Mouse (Mus musculus) yolk sac, embryonic 10.5 days (tissue): ENCODE measurements around the gene Kit.

Experiments used
- DNase-seq: peaks from one replicate; pipeline ENCODE4 v3.0.0-alpha.2; 2017; ENCODE audit warnings: low spot score

Gene Kit

GRCm38 (mm10) chr5:75590961-75591360, 16.2 kb downstream of the Kit start:
- no peak for DNase-seq

DNA sequence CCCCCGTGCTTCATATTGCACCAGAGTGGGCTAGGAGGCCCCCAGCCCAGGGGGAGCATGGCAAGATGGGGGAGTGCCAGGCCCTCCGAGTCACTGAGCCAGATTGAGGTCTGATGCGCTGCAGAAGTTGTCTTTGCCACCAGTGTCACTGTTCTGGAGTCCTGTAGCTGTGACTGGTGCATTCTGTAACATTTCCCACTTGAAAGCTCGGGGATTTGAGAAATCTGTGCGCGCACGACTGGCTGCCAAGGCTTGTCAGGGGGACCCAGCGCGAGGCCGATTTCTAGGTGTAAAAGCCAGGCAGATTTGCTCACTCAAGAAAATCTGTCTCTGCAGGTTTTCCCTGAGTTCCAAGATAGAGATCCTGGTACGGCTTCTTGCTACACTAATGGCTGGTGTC, 16.9 kb downstream of the Kit start:
- DNase-seq: no peak

GRCm38 (mm10) chr5:75595319-75595718, 20.6 kb downstream of the Kit start:
- no peak for DNase-seq

- DNase-seq: peak; percentile 64
Measured at GRCm38 (mm10) chr5:75596211-75596610, 21.5 kb downstream of the Kit start.

- DNase-seq: no peak
Measured at GRCm38 (mm10) chr5:75597316-75597715, 22.6 kb downstream of the Kit start.

DNA sequence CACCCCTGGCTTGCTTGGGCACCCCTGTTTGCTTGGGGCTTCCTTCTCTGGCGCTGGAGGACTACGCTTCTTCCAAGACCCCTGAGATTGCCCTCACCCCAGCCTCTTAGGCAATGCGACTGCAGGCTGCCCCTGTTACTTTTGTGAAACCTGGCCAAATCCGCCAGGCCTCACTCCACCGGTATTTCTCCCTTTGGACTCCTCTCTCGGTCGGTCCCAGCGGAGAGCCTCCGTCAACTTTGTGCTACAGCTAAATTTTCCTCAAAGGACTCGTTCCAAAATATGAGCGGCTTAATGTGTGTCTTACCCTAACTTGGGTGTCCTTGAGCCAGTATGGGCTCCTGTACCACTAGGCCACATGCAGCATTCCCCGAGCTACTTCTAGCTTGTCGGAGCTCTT, 23.8 kb downstream of the Kit start:
- no peak for DNase-seq

GRCm38 (mm10) chr5:75599991-75600390, 25.3 kb downstream of the Kit start:
- no peak for DNase-seq

DNA sequence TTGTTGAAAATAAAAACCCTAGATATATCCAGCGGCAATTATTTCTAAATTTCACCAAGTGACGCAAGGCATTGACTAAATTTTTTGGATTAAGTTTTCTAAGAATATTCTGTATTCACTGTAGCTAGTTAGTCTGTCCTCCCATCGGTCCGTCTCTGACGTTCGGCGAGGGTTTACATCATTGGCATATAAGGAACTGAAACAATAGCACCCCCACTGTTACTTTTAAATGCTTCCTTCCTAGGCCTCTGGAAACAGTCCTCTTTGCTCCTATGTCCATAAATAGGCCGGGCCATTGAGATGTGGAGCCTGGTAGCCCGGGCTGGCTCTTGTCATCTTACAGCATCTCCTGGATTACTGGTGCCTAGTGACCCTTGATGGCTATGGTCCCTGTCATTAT, 29.5 kb downstream of the Kit start:
- DNase-seq: no peak

DNA sequence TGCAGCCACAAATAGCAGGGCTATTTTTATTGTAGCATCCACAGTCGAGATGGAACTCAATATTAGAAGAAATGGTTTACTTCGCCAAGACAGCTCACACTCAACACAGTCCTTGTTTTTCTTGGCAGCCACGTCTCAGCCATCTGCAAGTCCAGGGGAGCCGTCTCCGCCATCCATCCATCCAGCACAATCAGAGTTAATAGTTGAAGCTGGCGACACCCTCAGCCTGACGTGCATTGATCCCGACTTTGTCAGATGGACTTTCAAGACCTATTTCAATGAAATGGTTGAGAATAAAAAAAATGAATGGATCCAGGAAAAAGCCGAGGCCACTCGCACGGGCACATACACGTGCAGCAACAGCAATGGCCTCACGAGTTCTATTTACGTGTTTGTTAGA, 32.2 kb downstream of the Kit start:
- no peak for DNase-seq

DNA sequence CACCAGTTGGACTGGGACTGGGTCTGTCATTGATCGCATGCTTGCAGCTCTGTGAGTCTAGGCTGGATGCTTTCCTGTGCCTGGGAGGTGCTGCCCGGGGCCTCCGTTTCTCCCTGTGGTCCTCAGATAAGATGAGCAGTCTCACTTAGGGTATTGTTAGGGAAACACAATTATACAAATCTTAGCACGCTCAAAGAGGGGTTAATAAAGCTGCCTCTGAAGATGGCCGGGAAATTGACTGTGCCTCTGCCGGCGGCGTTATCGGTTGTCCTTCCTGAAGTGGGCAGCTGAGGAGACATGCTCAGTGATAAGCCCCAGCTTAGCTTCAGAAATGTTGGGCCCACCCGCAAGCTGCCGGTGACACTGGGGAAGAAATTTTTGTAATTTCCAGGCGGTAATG, 33.3 kb downstream of the Kit start:
- DNase-seq: no peak

GRCm38 (mm10) chr5:75612380-75612779, 37.7 kb downstream of the Kit start:
- no peak for DNase-seq

DNA sequence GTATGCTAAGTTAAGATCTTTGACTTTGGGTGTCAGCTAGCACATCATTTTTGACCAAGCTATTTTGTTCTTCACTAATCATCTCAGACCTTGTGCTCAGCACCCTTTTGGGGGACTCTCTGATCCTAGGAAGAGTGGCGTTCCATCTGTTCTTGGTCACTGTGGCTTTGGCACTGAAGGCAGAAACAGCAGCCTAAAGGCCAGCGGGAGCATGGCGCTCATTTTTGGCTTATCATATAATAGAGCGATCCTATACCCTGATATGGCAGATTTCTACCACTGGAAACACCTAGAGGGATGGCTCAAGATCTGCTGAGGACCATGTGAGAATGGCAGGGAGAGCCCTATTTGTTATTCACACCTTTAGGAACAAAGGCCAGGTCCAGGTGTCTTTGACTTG, 38.2 kb downstream of the Kit start:
- no peak for DNase-seq

GRCm38 (mm10) chr5:75615000-75615571, 40.4 kb downstream of the Kit start:
- no peak for DNase-seq

DNA sequence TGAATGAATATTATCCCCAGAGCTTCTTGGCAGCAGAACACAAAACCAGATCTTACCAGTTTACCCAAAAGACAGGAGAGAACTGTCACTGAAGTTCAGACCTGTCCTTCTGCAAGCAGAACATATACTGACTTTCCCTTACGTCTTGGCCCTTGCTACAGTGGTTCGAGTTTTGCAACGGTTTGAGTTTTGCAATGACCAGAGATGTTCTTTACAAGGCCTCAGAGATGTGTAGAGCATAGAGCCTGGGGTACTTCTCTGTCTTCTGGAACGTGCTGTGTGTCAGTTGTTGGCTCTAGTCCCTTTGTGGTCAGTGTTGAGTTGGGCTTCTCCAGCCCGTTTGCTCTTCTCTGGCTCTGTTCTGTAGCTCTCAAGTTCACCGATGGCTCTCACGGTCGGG, 40.9 kb downstream of the Kit start:
- no peak for DNase-seq

- DNase-seq: no peak
Measured at GRCm38 (mm10) chr5:75622401-75622800, 47.7 kb downstream of the Kit start.

DNA sequence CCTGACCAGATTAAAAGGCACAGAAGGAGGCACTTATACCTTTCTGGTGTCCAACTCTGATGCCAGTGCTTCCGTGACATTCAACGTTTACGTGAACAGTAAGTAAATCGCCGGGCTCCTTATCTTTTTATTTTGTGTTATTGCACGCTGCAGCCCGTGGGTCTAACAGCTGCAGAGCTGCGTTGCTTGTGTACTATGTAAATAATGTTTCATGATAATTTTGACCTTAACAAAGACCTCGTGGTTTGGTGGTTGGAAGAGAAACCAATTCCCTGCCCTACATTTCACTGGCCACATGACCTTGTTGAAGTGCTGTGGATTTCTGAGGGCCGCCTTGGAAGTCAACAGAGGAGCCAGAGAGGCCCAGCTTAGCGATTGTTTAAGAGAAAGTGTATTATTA, 48.3 kb downstream of the Kit start:
- DNase-seq: no peak

DNA sequence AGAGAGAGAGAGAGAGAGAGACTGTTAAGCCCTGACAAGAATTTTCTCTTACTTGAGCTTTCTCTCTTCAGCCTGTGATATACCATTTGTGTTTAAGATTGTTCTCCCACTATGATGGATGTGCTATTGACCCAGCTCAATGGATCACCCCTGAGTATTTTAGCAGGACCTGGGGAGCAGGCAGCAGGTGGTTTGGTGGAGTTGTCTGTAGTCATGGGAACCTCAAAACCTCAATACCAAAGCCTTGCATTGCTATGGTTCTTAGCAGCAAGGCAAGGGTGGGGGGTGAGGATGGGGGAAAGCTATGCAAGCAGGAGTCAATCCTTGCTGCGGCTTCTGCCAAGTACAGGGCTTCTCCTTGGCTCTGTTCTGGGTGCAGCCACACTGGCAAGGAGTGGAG, 48.8 kb downstream of the Kit start:
- DNase-seq: no peak

GRCm38 (mm10) chr5:75623993-75624706, 49.4 kb downstream of the Kit start:
- DNase-seq: no peak

DNA sequence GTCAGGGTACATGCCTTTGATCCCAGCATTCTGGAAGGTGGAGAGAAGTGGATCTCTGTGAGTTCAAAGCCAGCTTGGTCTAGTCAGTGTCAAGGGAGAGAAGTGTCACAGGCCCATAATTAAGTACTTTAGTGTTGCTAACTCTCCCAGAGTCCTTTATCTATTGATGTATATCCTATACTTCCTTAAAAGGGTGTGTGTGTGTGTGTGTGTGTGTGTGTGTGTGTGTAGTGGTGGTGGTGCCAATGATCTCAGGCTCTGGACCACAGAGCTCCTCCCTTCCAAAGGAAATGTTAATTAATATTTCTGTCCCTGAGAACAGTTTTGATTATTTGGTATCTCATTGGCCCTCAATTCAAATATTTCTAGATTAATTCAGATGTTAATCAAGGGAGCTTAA, 50.3 kb downstream of the Kit start:
- no peak for DNase-seq

GRCm38 (mm10) chr5:75626284-75626683, 51.6 kb downstream of the Kit start:
- DNase-seq: no peak

GRCm38 (mm10) chr5:75626703-75627102, 52.0 kb downstream of the Kit start:
- DNase-seq: no peak

GRCm38 (mm10) chr5:75632257-75632656, 57.5 kb downstream of the Kit start:
- DNase-seq: no peak

DNA sequence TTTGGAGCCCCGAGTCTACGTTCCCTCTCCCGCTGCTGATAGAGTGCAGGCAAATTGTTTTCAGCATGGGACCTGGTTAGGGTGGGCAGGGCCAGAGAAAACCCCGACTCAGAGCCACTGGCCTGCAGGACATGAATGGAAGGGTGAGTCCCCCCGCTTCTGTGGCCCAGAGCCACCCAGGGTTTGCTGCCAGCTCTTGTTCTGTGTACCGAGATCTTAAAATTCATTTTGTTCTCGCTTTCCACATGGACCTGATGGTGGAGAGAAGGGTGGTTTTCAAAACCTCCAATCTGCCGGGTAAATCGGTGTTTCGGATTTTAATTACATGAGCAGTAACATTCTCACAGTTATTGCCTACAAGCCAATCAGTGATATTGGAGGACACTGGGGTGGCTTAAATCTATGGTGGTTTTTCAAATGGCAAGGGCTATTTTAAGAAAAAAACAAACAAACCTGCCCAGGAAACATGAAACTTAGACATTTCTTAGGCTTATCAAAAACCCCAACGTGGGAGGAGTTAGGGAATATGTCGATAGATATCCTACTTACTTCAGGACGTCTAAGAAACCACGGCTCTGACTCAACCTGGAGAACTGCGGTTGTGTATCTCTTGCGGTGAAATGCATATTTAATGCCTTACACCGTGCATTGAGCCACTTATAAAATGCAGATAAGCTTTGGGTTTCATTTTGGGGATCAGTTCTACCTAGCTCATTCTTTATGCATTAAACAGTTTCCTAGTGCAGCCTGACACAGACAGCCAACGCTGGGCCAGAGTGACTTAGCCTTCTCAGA, 58.3 kb downstream of the Kit start:
- DNase-seq: no peak
